Mouse (Mus musculus) heart, adult 2 months (tissue): ENCODE data around the gene Opa3. TPM values are rescaled to one million over a fixed set of nuclear protein-coding genes. Genes with fewer than 3 reads are reported as not detected.

ENCODE experiments used
- DNase-seq, 2 experiments: peaks; one replicate each; pipeline ENCODE4 v3.0.0; 2021
- H3K27ac ChIP-seq: fragments of 200-600 bp; 2 replicates; pipeline ENCODE4 v1.8.1; 2022
- H3K27me3 ChIP-seq: fragments of 200-500 bp; 2 replicates; pipeline ENCODE4 v1.6.1; 2012; ENCODE audit warnings: mild to moderate bottlenecking, low read length, inconsistent platforms, mixed read lengths; ENCODE audit not compliant: control insufficient read depth, insufficient read depth
- H3K36me3 ChIP-seq: fragments of 200-500 bp; 2 replicates; pipeline ENCODE4 v1.6.1; 2012; ENCODE audit warnings: low read length, inconsistent platforms; ENCODE audit not compliant: control insufficient read depth, insufficient read depth
- H3K4me1 ChIP-seq: fragments of 200-500 bp; 2 replicates; pipeline ENCODE4 v1.6.1; 2011; ENCODE audit warnings: low read length; ENCODE audit not compliant: control insufficient read depth, insufficient read depth
- H3K4me3 ChIP-seq: fragments of 200-600 bp; 2 replicates; pipeline ENCODE4 v1.8.1; 2022
- H3K79me2 ChIP-seq: fragments of 200-500 bp; replicated peaks from 2 replicates; pipeline ENCODE4 v1.6.1; 2012; ENCODE audit warnings: mild to moderate bottlenecking, inconsistent platforms, low read length, moderate library complexity, mixed read lengths; ENCODE audit not compliant: control insufficient read depth, insufficient read depth
- H3K9ac ChIP-seq: fragments of 200-500 bp; 2 replicates; pipeline ENCODE4 v1.6.1; 2012; ENCODE audit warnings: low read depth, mild to moderate bottlenecking, control low read depth, inconsistent platforms, low read length, mixed read lengths
- CTCF ChIP-seq: fragments of 200-600 bp; IDR thresholded peaks from 2 replicates; pipeline ENCODE4 v1.8.1; 2022; ENCODE audit warnings: antibody characterized with exemption, mild to moderate bottlenecking, moderate library complexity
- EP300 ChIP-seq: fragments of 200-500 bp; IDR thresholded peaks from 2 replicates; pipeline ENCODE4 v1.6.1; 2011; ENCODE audit warnings: low read depth, low read length, control low read depth; ENCODE audit not compliant: insufficient read depth
- POLR2A ChIP-seq: fragments of 200-500 bp; IDR thresholded peaks from 2 replicates; pipeline ENCODE4 v1.6.1; 2011; ENCODE audit warnings: mild to moderate bottlenecking, low read depth, low read length, control low read depth; ENCODE audit not compliant: insufficient read depth
- WGBS: fragments of 180-500 bp; shearing (Covaris S2); methylation state at CpG from one replicate; pipeline ENCODE4 v1.1.7; 2018; 5-methylcytosine and 5-hydroxymethylcytosine counted together
- intact Hi-C: fragments of 180-260 bp; cut with DNase I; formaldehyde crosslinking; loops from one replicate; pipeline ENCODE4 v1.15.1; 2025
- polyA plus RNA-seq: library from polyadenylated mRNA; depleted of rRNA; stranded (reverse); fragments of >200 nt; gene quantifications from 2 replicates; pipeline ENCODE4 v1.2.3, GENCODE M21; 2012
- total RNA-seq, 2 experiments: library from RNA; stranded (reverse); gene quantifications; 2 replicates each; pipeline ENCODE4 v1.2.3; 2021

Gene Opa3
- total and polyA plus RNA-seq, 3 experiments, result 59.9 to 66.0 (median 64.6) TPM

GRCm38 (mm10) chr7:19284763-19285162 lies 56.6 kb downstream of the Opa3 start:
- peak; percentile 94 for TF ChIP-seq CTCF
- no peak for TF ChIP-seq POLR2A
- TF ChIP-seq EP300, result no peak
- WGBS, result 26% methylated on average over 4 of the region's 4 CpGs
- intact Hi-C loops, result no loop called here
- H3K27me3 ChIP-seq, result peaks cover under 1% of the 10 kb centered on the region
- no peak overlapping the region for H3K4me3 ChIP-seq
- DNase-seq, result no peak
- no peaks in the 10 kb centered on the region for H3K36me3 ChIP-seq
- no peak overlapping the region for H3K27ac ChIP-seq
- no peaks in the 10 kb centered on the region for H3K4me1 ChIP-seq
- no peak overlapping the region for H3K9ac ChIP-seq
- no peaks in the 10 kb centered on the region for H3K79me2 ChIP-seq

GRCm38 (mm10) chr7:19290969-19291596 lies 62.9 kb downstream of the Opa3 start:
- Histone ChIP-seq H3K27me3 (no peaks in the 10 kb centered on the region), H3K36me3 (no peaks in the 10 kb centered on the region), H3K4me3 (peak overlapping the region; percentile 42), H3K27ac (peak overlapping the region; percentile 90), H3K4me1 (no peaks in the 10 kb centered on the region), H3K9ac (peak overlapping the region; percentile 79), H3K79me2 (0 out of 2 replicates have a peak, but pooled peaks cover 1% of the 10 kb centered on the region)
- 3% methylated on average over 20 of the region's 20 CpGs for WGBS
- intact Hi-C loops, result no loop called here
- DNase-seq, result peak; percentile 66 to 73
- TF ChIP-seq POLR2A (0 out of 2 replicates have a peak, but pooled peaks have one; percentile 33), CTCF (no peak), EP300 (no peak)

- intact Hi-C loops, result loop anchor here (2.0 to 5.0 kb wide), 3 partner anchors 19 to 117 kb away; no protein-coding TSS in a partner anchor
- Histone ChIP-seq H3K36me3 (no peaks in the 10 kb centered on the region), H3K27me3 (no peaks in the 10 kb centered on the region), H3K9ac (peak overlapping the region; percentile 52), H3K4me1 (no peaks in the 10 kb centered on the region), H3K27ac (peak overlapping the region; percentile 52), H3K79me2 (0 out of 2 replicates have a peak, but pooled peaks cover 1% of the 10 kb centered on the region), H3K4me3 (peak overlapping the region; percentile 35; the same call in 1 of the 2 replicates)
- TF ChIP-seq POLR2A (0 out of 2 replicates have a peak, but pooled peaks have one; percentile 39), EP300 (no peak), CTCF (no peak; the same call in 1 of the 2 replicates)
- WGBS, result 12% methylated on average over 20 of the region's 22 CpGs
- peak; percentile 94 to 99 for DNase-seq
Observed at GRCm38 (mm10) chr7:19295503-19296185, 67.5 kb downstream of the Opa3 start.

- DNase-seq, result no peak
- 85% methylated on average over 6 of the region's 6 CpGs for WGBS
- Histone ChIP-seq H3K4me3 (no peak overlapping the region), H3K79me2 (0 out of 2 replicates have a peak, but pooled peaks cover 1% of the 10 kb centered on the region), H3K4me1 (peaks cover 2% of the 10 kb centered on the region), H3K27ac (no peak overlapping the region), H3K27me3 (no peaks in the 10 kb centered on the region), H3K36me3 (no peaks in the 10 kb centered on the region), H3K9ac (no peak overlapping the region)
- intact Hi-C loops, result loop anchor here (2.0 to 5.0 kb wide), 3 partner anchors 18 to 118 kb away; no protein-coding TSS in a partner anchor
- peak; percentile 35 for TF ChIP-seq CTCF
- TF ChIP-seq POLR2A, result no peak
- no peak for TF ChIP-seq EP300
Observed at GRCm38 (mm10) chr7:19297034-19297433, 68.9 kb downstream of the Opa3 start.

- H3K9ac ChIP-seq, result no peak overlapping the region
- no peaks in the 10 kb centered on the region for H3K36me3 ChIP-seq
- intact Hi-C loops, result loop anchor here (2.0 to 5.0 kb wide), 3 partner anchors 17 to 119 kb away; no protein-coding TSS in a partner anchor
- no peak overlapping the region for H3K4me3 ChIP-seq
- TF ChIP-seq CTCF (no peak), EP300 (no peak), POLR2A (no peak)
- no peak for DNase-seq
- 82% methylated on average over 5 of the region's 5 CpGs for WGBS
- 0 out of 2 replicates have a peak, but pooled peaks cover 1% of the 10 kb centered on the region for H3K79me2 ChIP-seq
- peaks cover 2% of the 10 kb centered on the region for H3K4me1 ChIP-seq
- no peak overlapping the region for H3K27ac ChIP-seq
- H3K27me3 ChIP-seq, result no peaks in the 10 kb centered on the region
Observed at GRCm38 (mm10) chr7:19297794-19298193, 69.7 kb downstream of the Opa3 start.

GRCm38 (mm10) chr7:19299194-19299593 lies 71.1 kb downstream of the Opa3 start:
- Histone ChIP-seq H3K27me3 (no peaks in the 10 kb centered on the region), H3K4me1 (peaks cover 2% of the 10 kb centered on the region), H3K27ac (no peak overlapping the region), H3K79me2 (no peaks in the 10 kb centered on the region), H3K4me3 (no peak overlapping the region), H3K9ac (no peak overlapping the region), H3K36me3 (no peaks in the 10 kb centered on the region)
- 24% methylated on average over 3 of the region's 3 CpGs for WGBS
- intact Hi-C loops, result loop anchor here (5.0 kb wide), 1 partner anchor 63 kb away; no protein-coding TSS in a partner anchor
- TF ChIP-seq EP300 (peak; percentile 68; the same call in 1 of the 2 replicates), POLR2A (no peak), CTCF (peak; percentile 67)
- no peak for DNase-seq
